8 mouse cellular contexts compared by ENCODE assay signal in genomic region chr7:75384506-75384911, GRCm38 (mm10).
DNase-seq lines count a peak whose midpoint lies in the region; ATAC-seq and TF ChIP-seq lines count a peak whose summit lies in the region.

No protein-coding gene starts in this region.

- H3K36me3 ChIP-seq in thymus, adult 2 months (ENCODE audit: control insufficient read depth, insufficient read depth, low read length) = no peaks in the 10 kb centered on the region

- TF ChIP-seq CTCF in gastrocnemius, adult 2 months (IDR thresholded peaks at IDR 0.05) = no peak
- no peak for TF ChIP-seq CTCF in thymus, adult 2 months (IDR thresholded peaks at IDR 0.05; ENCODE audit: borderline replicate concordance, control insufficient read depth, extremely low read depth, insufficient read depth, low read length, poor library complexity)

- H3K27me3 ChIP-seq in thymus, adult 2 months (ENCODE audit: control insufficient read depth, insufficient read depth, low read length) = no peaks in the 10 kb centered on the region

- DNase-seq in gastrocnemius, adult 2 months = peak; percentile 35
- no peak for DNase-seq in gastrocnemius, adult 8-10 months (ENCODE audit: low spot score in 2 of 2)
- DNase-seq in thymus, adult 2 months = peak; percentile 29
- no peak for DNase-seq in thymus, postnatal 25 days
- DNase-seq in lung, postnatal 4 days = peak; percentile 17 to 34
- no peak for DNase-seq in ovary, postnatal 14 days (ENCODE audit: low spot score)
- DNase-seq in cerebellum, postnatal 36 days = no peak

- intact Hi-C loops in gastrocnemius, adult 2 months (cut with DNase I) = no loop called here

- H3K4me1 ChIP-seq in thymus, adult 2 months (replicated peaks; ENCODE audit: control insufficient read depth, insufficient read depth, low read length) = peaks cover 11% of the 10 kb centered on the region

- peak overlapping the region; percentile 69 for H3K27ac ChIP-seq in gastrocnemius, adult 2 months
- H3K27ac ChIP-seq in thymus, adult 2 months (ENCODE audit: control insufficient read depth, insufficient read depth, low read length) = peak overlapping the region; percentile 73

- no peak for ATAC-seq in erythroblast, adult 5-6 weeks (replicated peaks; ENCODE audit: low FRiP score, poor library complexity, severe bottlenecking)

- 43% methylated on average over 8 of the region's 8 CpGs for WGBS in thymus, adult 2 months

- no peak for TF ChIP-seq POLR2A in thymus, adult 2 months (IDR thresholded peaks at IDR 0.05; ENCODE audit: control insufficient read depth, extremely low read depth, insufficient read depth, low read length, poor library complexity)

- H3K4me3 ChIP-seq in gastrocnemius, adult 2 months = no peak overlapping the region; the same call in 1 of the 2 replicates
- no peak overlapping the region for H3K4me3 ChIP-seq in thymus, adult 2 months (ENCODE audit: control insufficient read depth, insufficient read depth, low read length)

Comparison
In these comparisons a context has a peak if more than half of its experiments do, and no peak if none do; other contexts are left out.
1. DNase-seq: peak in gastrocnemius, adult 2 months (single experiment), thymus, adult 2 months (single experiment) and lung, postnatal 4 days (2 of 2); none in gastrocnemius, adult 8-10 months (0 of 2), thymus, postnatal 25 days (single experiment), ovary, postnatal 14 days (single experiment) and cerebellum, postnatal 36 days (0 of 2).